In the genomic region with DNA sequence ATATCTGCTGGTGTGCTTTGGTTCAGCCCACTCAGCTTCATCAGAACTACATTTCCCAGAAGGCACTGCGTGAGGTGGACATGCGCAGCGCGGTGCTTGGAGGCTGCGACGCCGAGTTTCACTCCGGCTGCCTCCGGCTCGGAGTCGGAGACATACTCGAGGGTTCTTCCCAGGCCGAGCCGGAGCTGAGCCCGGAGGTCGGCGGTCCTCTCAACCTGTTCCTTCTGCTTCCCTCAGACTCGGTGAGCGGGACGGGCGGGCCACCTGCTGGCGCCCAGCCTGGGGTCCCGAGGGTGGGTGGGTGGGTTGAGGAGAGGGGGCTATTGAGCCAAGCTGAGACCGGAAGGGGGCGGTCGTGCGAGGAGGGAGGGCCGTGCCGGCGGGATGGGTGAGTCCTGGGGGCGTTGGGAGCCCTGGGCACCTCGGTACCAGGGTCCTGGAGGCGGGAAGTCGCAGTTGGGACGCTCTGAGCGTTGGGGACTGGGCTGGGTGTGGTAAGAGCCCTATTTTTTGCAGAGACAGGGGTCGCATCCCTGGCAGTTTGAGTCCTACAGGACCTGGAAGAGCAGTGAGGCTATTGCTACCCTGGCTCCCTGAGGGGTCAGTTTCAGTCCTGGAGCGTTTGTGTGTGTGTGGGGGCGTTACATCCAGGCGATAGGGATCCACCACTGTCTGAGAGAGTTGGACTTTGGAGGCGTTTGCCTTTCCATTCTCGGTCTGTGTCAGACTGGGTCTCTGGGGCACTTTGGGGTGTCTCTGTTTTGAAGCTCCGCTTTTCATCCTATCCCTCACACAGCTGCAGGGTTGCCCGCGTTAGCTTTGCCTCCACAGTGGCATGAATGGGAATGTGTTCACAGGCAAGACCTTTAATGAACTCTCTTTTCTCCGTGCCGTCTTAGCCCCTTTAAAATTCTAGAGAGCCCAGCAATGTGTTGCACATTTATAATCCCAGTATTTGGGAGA, we compare ENCODE assay signal across 7 mouse cellular contexts. TPM values are rescaled to one million over a fixed set of nuclear protein-coding genes. Genes with fewer than 3 reads are reported as not detected.
DNase-seq lines count a peak whose midpoint lies in the region; ATAC-seq and TF ChIP-seq lines count a peak whose summit lies in the region.

A gene (plus strand): TSS at position 76 of the 963 bp plus-strand sequence.

- peak within 1 kb of the TSS; percentile 79 for H3K4me3 ChIP-seq in embryonic facial prominence, embryonic 12.5 days
- H3K4me3 ChIP-seq in kidney, adult 2 months (ENCODE audit: insufficient read depth, low read depth, low read length), result peak within 1 kb of the TSS; percentile 88
- H3K4me3 ChIP-seq in limb, embryonic 12.5 days (replicated peaks), result peak within 1 kb of the TSS; percentile 80
- H3K4me3 ChIP-seq in midbrain, embryonic 15.5 days, result peak within 1 kb of the TSS; percentile 66
- peak within 1 kb of the TSS; percentile 76 for H3K4me3 ChIP-seq in spleen, adult 2 months (ENCODE audit: extremely low read depth, insufficient read depth, insufficient read length)

- peak within 1 kb of the TSS; percentile 92 for H3K27ac ChIP-seq in embryonic facial prominence, embryonic 12.5 days
- H3K27ac ChIP-seq in kidney, adult 2 months (ENCODE audit: insufficient read depth, low read depth, low read length), result no peak within 1 kb of the TSS
- H3K27ac ChIP-seq in limb, embryonic 12.5 days, result peak within 1 kb of the TSS; percentile 90
- H3K27ac ChIP-seq in midbrain, embryonic 15.5 days, result peak within 1 kb of the TSS; percentile 86
- H3K27ac ChIP-seq in spleen, adult 2 months (ENCODE audit: insufficient read depth, low read length), result peak within 1 kb of the TSS; percentile 53; the same call in 1 of the 2 replicates

- ATAC-seq in embryonic facial prominence, embryonic 12.5 days (ENCODE audit: insufficient number of reproducible peaks, insufficient read depth, low FRiP score, low TSS enrichment), result peak; percentile 87
- peak; percentile 88 for ATAC-seq in limb, embryonic 12.5 days (ENCODE audit: insufficient number of reproducible peaks, insufficient read depth, low FRiP score, low TSS enrichment, low read depth)
- ATAC-seq in midbrain, embryonic 15.5 days (replicated peaks), result peak; percentile 95

- TF ChIP-seq POLR2A in kidney, adult 2 months (IDR thresholded peaks at IDR 0.05; ENCODE audit: low read depth, low read length), result peak; percentile 89
- TF ChIP-seq POLR2A in spleen, adult 2 months (IDR thresholded peaks at IDR 0.05; ENCODE audit: low read depth, low read length), result peak; percentile 88

- peak; percentile 88 for DNase-seq in adrenal gland, postnatal 25 days
- peak; percentile 94 to 95 for DNase-seq in heart, adult 18-20 months
- DNase-seq in kidney, adult 2 months, result peak; percentile 93
- DNase-seq in spleen, adult 2 months (ENCODE audit: low read depth in 1 of 2, low spot score in 2 of 2), result peak; percentile 78 to 91

- WGBS in embryonic facial prominence, embryonic 12.5 days, result 2% methylated on average over 47 of the region's 47 CpGs
- WGBS in kidney, adult 2 months, result 1% methylated on average over 46 of the region's 47 CpGs
- under 1% methylated on average over 47 of the region's 47 CpGs for WGBS in limb, embryonic 12.5 days
- WGBS in midbrain, embryonic 15.5 days, result under 1% methylated on average over 47 of the region's 47 CpGs
- 2% methylated on average over 47 of the region's 47 CpGs for WGBS in spleen, adult 2 months

- H3K36me3 ChIP-seq in embryonic facial prominence, embryonic 12.5 days, result peaks cover 32% of the 10 kb centered on the region
- H3K36me3 ChIP-seq in kidney, adult 2 months (ENCODE audit: control insufficient read depth, insufficient read depth, low read length), result no peaks in the 10 kb centered on the region
- H3K36me3 ChIP-seq in limb, embryonic 12.5 days, result peaks cover 38% of the 10 kb centered on the region
- peaks cover 12% of the 10 kb centered on the region for H3K36me3 ChIP-seq in midbrain, embryonic 15.5 days (replicated peaks)
- H3K36me3 ChIP-seq in spleen, adult 2 months (ENCODE audit: control insufficient read depth, insufficient read depth, low read length), result peaks cover 10% of the 10 kb centered on the region

- 0 out of 2 replicates have a peak, but pooled peaks have one; percentile 5 for TF ChIP-seq CTCF in kidney, adult 2 months (conservative IDR thresholded peaks at IDR 0.05; ENCODE audit: insufficient read depth, insufficient read length, low read depth, low read length)
- no peak for TF ChIP-seq CTCF in spleen, adult 2 months (IDR thresholded peaks at IDR 0.05; ENCODE audit: extremely low read depth, insufficient read depth, insufficient read length, insufficient replicate concordance)

- H3K4me2 ChIP-seq in embryonic facial prominence, embryonic 12.5 days (replicated peaks), result peak within 1 kb of the TSS; percentile 80
- peak within 1 kb of the TSS; percentile 80 for H3K4me2 ChIP-seq in limb, embryonic 12.5 days
- peak within 1 kb of the TSS; percentile 74 for H3K4me2 ChIP-seq in midbrain, embryonic 15.5 days

- peaks cover 9% of the 10 kb centered on the region for H3K4me1 ChIP-seq in embryonic facial prominence, embryonic 12.5 days
- H3K4me1 ChIP-seq in kidney, adult 2 months (ENCODE audit: control insufficient read depth, insufficient read depth, low read length), result no peaks in the 10 kb centered on the region; the same call in 1 of the 2 replicates
- H3K4me1 ChIP-seq in limb, embryonic 12.5 days (replicated peaks), result peaks cover 16% of the 10 kb centered on the region
- peaks cover 13% of the 10 kb centered on the region for H3K4me1 ChIP-seq in midbrain, embryonic 15.5 days
- H3K4me1 ChIP-seq in spleen, adult 2 months (ENCODE audit: control insufficient read depth, insufficient read depth, insufficient read length), result peaks cover 6% of the 10 kb centered on the region; the same call in 1 of the 2 replicates

- H3K27me3 ChIP-seq in embryonic facial prominence, embryonic 12.5 days, result no peaks in the 10 kb centered on the region
- H3K27me3 ChIP-seq in kidney, adult 2 months (replicated peaks; ENCODE audit: control insufficient read depth, insufficient read depth, low read length), result no peaks in the 10 kb centered on the region
- H3K27me3 ChIP-seq in limb, embryonic 12.5 days, result no peaks in the 10 kb centered on the region
- no peaks in the 10 kb centered on the region for H3K27me3 ChIP-seq in midbrain, embryonic 15.5 days (replicated peaks)
- H3K27me3 ChIP-seq in spleen, adult 2 months (ENCODE audit: control insufficient read depth, insufficient read depth, low read length), result no peaks in the 10 kb centered on the region

- H3K9me3 ChIP-seq in embryonic facial prominence, embryonic 12.5 days, result no peaks in the 10 kb centered on the region
- no peaks in the 10 kb centered on the region for H3K9me3 ChIP-seq in limb, embryonic 12.5 days
- no peaks in the 10 kb centered on the region for H3K9me3 ChIP-seq in midbrain, embryonic 15.5 days

- H3K9ac ChIP-seq in embryonic facial prominence, embryonic 12.5 days, result peak within 1 kb of the TSS; percentile 83
- H3K9ac ChIP-seq in limb, embryonic 12.5 days (replicated peaks), result peak within 1 kb of the TSS; percentile 86
- H3K9ac ChIP-seq in midbrain, embryonic 15.5 days, result peak within 1 kb of the TSS; percentile 73

RNA-seq across cellular contexts. Expression of the gene that starts here (rescaled TPM):
- 12.4 and 13.4 TPM in 2 replicates for total RNA-seq in adrenal gland, postnatal 25 days (2021)
- polyA plus RNA-seq in embryonic facial prominence, embryonic 12.5 days (2016; fragmentation: Nextera tagmentation; extraction: Ambion mirVana), result 33.8 and 38.9 TPM in 2 replicates
- 1 to 10 TPM; 6.5 to 8.1 TPM for total RNA-seq in heart, adult 18-20 months (2021)
- 16.3 and 16.7 TPM in 2 replicates for polyA plus RNA-seq in kidney, adult 2 months (2012; rRNA removed)
- 39.2 and 40.4 TPM in 2 replicates for polyA plus RNA-seq in limb, embryonic 12.5 days (2016; fragmentation: Nextera tagmentation; extraction: Ambion mirVana)
- 26.8 and 27.5 TPM in 2 replicates for polyA plus RNA-seq in midbrain, embryonic 15.5 days (2015; fragmentation: Nextera tagmentation; extraction: Ambion mirVana)
- 25.6 and 32.8 TPM in 2 replicates for polyA plus RNA-seq in spleen, adult 2 months (2012; rRNA removed)
